Mouse (Mus musculus): ENCODE results near the gene Gm28047. TPM values are rescaled to one million over a fixed set of nuclear protein-coding genes. Genes with fewer than 3 reads are reported as not detected.
A peak's percentile ranks its signal among the peaks of the same experiment; 100 is the strongest.

Gm28047 gene
- polyA plus RNA-seq, 1 experiment from 2014 or later: not detected

DNA sequence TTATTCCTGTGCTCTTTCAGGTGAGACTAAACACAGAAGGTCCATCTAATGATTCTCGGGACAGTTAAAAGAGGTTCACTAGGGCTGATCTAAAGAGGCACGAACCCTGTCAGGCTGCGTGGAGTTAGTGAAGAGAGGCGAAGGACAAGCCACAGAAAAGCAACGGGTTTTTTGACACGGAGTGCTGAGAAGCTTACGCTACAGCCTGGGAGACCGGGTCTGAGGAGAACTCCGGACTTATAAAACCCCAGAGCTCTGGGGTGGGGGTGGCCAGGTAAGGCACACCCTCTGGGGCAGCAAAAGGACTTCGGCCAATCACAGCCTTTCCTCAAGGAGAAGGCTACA, 107.3 kb downstream of the Gm28047 start:
- Histone ChIP-seq H3K27ac (ENCODE audit: low read depth, low read length) (peak overlapping the region; percentile 87), H3K9me3 (replicated peaks; ENCODE audit: control insufficient read depth, low read length) (no peaks in the 10 kb centered on the region), H3K27me3 (replicated peaks; ENCODE audit: control insufficient read depth, insufficient read depth, low read length) (no peaks in the 10 kb centered on the region), H3K9ac (ENCODE audit: low read length) (peak overlapping the region; percentile 87; the same call in 1 of the 2 replicates), H3K4me2 (ENCODE audit: low read length) (peak overlapping the region; percentile 61), H3K4me3 (ENCODE audit: low read depth, low read length) (peak overlapping the region; percentile 75), H3K4me1 (ENCODE audit: control insufficient read depth, insufficient read depth, low read length) (peaks cover 16% of the 10 kb centered on the region), H3K36me3 (ENCODE audit: control insufficient read depth, insufficient read depth, low read length) (peaks cover 17% of the 10 kb centered on the region)
- no peak for DNase-seq (ENCODE audit: low spot score)
- no peak for ATAC-seq
- under 1% methylated on average over 10 of the region's 10 CpGs for WGBS

GRCm38 (mm10) chr15:102516728-102517404, 108.0 kb downstream of the Gm28047 start, which contains the start of gene Map3k12:
Gene Map3k12 (minus strand): TSS chr15:102517064.
- peak; percentile 77 for DNase-seq (ENCODE audit: low spot score)
- H3K36me3 ChIP-seq (ENCODE audit: control insufficient read depth, insufficient read depth, low read length): peaks cover 10% of the 10 kb centered on the region
- H3K9me3 ChIP-seq (replicated peaks; ENCODE audit: control insufficient read depth, low read length): no peaks in the 10 kb centered on the region
- peak within 1 kb of the TSS; percentile 61 for H3K4me2 ChIP-seq (ENCODE audit: low read length)
- H3K27me3 ChIP-seq (replicated peaks; ENCODE audit: control insufficient read depth, insufficient read depth, low read length): no peaks in the 10 kb centered on the region
- under 1% methylated on average over 42 of the region's 43 CpGs for WGBS
- peak within 1 kb of the TSS; percentile 87 for H3K27ac ChIP-seq (ENCODE audit: low read depth, low read length)
- ATAC-seq: peak; percentile 19
- H3K9ac ChIP-seq (ENCODE audit: low read length): peak within 1 kb of the TSS; percentile 87
- H3K4me3 ChIP-seq (ENCODE audit: low read depth, low read length): peak within 1 kb of the TSS; percentile 75
- peaks cover 21% of the 10 kb centered on the region for H3K4me1 ChIP-seq (ENCODE audit: control insufficient read depth, insufficient read depth, low read length)

DNA sequence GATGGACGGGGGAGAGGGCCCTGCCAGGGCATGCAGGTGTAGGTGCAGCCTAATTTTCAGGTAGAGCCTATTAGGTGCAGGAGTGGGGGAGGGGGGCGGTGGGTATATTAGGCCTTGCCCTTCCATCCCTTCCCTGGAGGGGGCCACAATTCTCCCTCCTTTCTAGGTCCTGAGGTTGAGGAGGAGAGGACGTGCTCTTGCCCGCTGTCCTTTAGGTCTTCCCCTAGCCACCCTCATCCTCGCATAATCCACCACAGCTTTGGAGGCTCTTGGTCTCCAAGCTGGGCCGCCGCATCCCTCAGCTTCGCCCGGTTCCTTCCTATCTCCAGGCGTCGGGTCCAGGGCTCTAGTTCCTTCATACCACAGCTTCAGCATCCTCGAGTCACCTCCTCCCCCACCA, 108.6 kb downstream of the Gm28047 start:
- H3K4me1 ChIP-seq (ENCODE audit: control insufficient read depth, insufficient read depth, low read length): peaks cover 26% of the 10 kb centered on the region
- peak overlapping the region; percentile 75 for H3K4me3 ChIP-seq (ENCODE audit: low read depth, low read length)
- H3K9ac ChIP-seq (ENCODE audit: low read length): peak overlapping the region; percentile 87
- DNase-seq (ENCODE audit: low spot score) (peak; percentile 43), ATAC-seq (0 out of 2 replicates have a peak, but pooled peaks have one; percentile 0)
- peak overlapping the region; percentile 87 for H3K27ac ChIP-seq (ENCODE audit: low read depth, low read length)
- no peaks in the 10 kb centered on the region for H3K9me3 ChIP-seq (replicated peaks; ENCODE audit: control insufficient read depth, low read length)
- peak overlapping the region; percentile 61 for H3K4me2 ChIP-seq (ENCODE audit: low read length)
- 0% methylated on average over 12 of the region's 12 CpGs for WGBS
- H3K27me3 ChIP-seq (replicated peaks; ENCODE audit: control insufficient read depth, insufficient read depth, low read length): no peaks in the 10 kb centered on the region
- peaks cover 4% of the 10 kb centered on the region; the same call in 1 of the 2 replicates for H3K36me3 ChIP-seq (ENCODE audit: control insufficient read depth, insufficient read depth, low read length)

GRCm38 (mm10) chr15:102515791-102516190, 109.1 kb downstream of the Gm28047 start:
- Histone ChIP-seq H3K27me3 (replicated peaks; ENCODE audit: control insufficient read depth, insufficient read depth, low read length) (no peaks in the 10 kb centered on the region), H3K27ac (ENCODE audit: low read depth, low read length) (peak overlapping the region; percentile 87; the same call in 1 of the 2 replicates), H3K36me3 (ENCODE audit: control insufficient read depth, insufficient read depth, low read length) (no peaks in the 10 kb centered on the region; the same call in 1 of the 2 replicates), H3K4me1 (ENCODE audit: control insufficient read depth, insufficient read depth, low read length) (peaks cover 31% of the 10 kb centered on the region), H3K4me2 (ENCODE audit: low read length) (peak overlapping the region; percentile 61), H3K4me3 (ENCODE audit: low read depth, low read length) (peak overlapping the region; percentile 75), H3K9me3 (replicated peaks; ENCODE audit: control insufficient read depth, low read length) (no peaks in the 10 kb centered on the region), H3K9ac (ENCODE audit: low read length) (peak overlapping the region; percentile 87)
- 38% methylated on average over 4 of the region's 4 CpGs for WGBS
- DNase-seq (ENCODE audit: low spot score) (no peak), ATAC-seq (no peak)

GRCm38 (mm10) chr15:102515261-102515660, 109.6 kb downstream of the Gm28047 start:
- 94% methylated on average over 2 of the region's 2 CpGs for WGBS
- H3K9me3 ChIP-seq (replicated peaks; ENCODE audit: control insufficient read depth, low read length): no peaks in the 10 kb centered on the region
- ATAC-seq (no peak), DNase-seq (ENCODE audit: low spot score) (no peak)
- H3K27me3 ChIP-seq (replicated peaks; ENCODE audit: control insufficient read depth, insufficient read depth, low read length): no peaks in the 10 kb centered on the region
- H3K36me3 ChIP-seq (ENCODE audit: control insufficient read depth, insufficient read depth, low read length): no peaks in the 10 kb centered on the region
- H3K27ac ChIP-seq (ENCODE audit: low read depth, low read length): no peak overlapping the region
- H3K4me2 ChIP-seq (ENCODE audit: low read length): peak overlapping the region; percentile 61
- H3K4me1 ChIP-seq (ENCODE audit: control insufficient read depth, insufficient read depth, low read length): peaks cover 32% of the 10 kb centered on the region
- peak overlapping the region; percentile 87; the same call in 1 of the 2 replicates for H3K9ac ChIP-seq (ENCODE audit: low read length)
- no peak overlapping the region for H3K4me3 ChIP-seq (ENCODE audit: low read depth, low read length)

GRCm38 (mm10) chr15:102513004-102513403, 111.9 kb downstream of the Gm28047 start:
- WGBS: 83% methylated on average over 3 of the region's 3 CpGs
- H3K36me3 ChIP-seq (ENCODE audit: control insufficient read depth, insufficient read depth, low read length): peaks cover 6% of the 10 kb centered on the region; the same call in 1 of the 2 replicates
- H3K27ac ChIP-seq (ENCODE audit: low read depth, low read length): no peak overlapping the region
- no peaks in the 10 kb centered on the region for H3K9me3 ChIP-seq (replicated peaks; ENCODE audit: control insufficient read depth, low read length)
- no peak for ATAC-seq
- H3K4me3 ChIP-seq (ENCODE audit: low read depth, low read length): no peak overlapping the region
- no peak overlapping the region for H3K9ac ChIP-seq (ENCODE audit: low read length)
- H3K27me3 ChIP-seq (replicated peaks; ENCODE audit: control insufficient read depth, insufficient read depth, low read length): no peaks in the 10 kb centered on the region
- H3K4me1 ChIP-seq (ENCODE audit: control insufficient read depth, insufficient read depth, low read length): peaks cover 40% of the 10 kb centered on the region
- no peak for DNase-seq (ENCODE audit: low spot score)
- H3K4me2 ChIP-seq (ENCODE audit: low read length): no peak overlapping the region

GRCm38 (mm10) chr15:102512471-102512870, 112.4 kb downstream of the Gm28047 start:
- H3K4me2 ChIP-seq (ENCODE audit: low read length): no peak overlapping the region
- no peaks in the 10 kb centered on the region for H3K27me3 ChIP-seq (replicated peaks; ENCODE audit: control insufficient read depth, insufficient read depth, low read length)
- ATAC-seq (no peak), DNase-seq (ENCODE audit: low spot score) (no peak)
- H3K9me3 ChIP-seq (replicated peaks; ENCODE audit: control insufficient read depth, low read length): no peaks in the 10 kb centered on the region
- no peak overlapping the region for H3K9ac ChIP-seq (ENCODE audit: low read length)
- no peak overlapping the region for H3K4me3 ChIP-seq (ENCODE audit: low read depth, low read length)
- H3K27ac ChIP-seq (ENCODE audit: low read depth, low read length): no peak overlapping the region
- H3K36me3 ChIP-seq (ENCODE audit: control insufficient read depth, insufficient read depth, low read length): peaks cover 9% of the 10 kb centered on the region
- peaks cover 40% of the 10 kb centered on the region for H3K4me1 ChIP-seq (ENCODE audit: control insufficient read depth, insufficient read depth, low read length)

DNA sequence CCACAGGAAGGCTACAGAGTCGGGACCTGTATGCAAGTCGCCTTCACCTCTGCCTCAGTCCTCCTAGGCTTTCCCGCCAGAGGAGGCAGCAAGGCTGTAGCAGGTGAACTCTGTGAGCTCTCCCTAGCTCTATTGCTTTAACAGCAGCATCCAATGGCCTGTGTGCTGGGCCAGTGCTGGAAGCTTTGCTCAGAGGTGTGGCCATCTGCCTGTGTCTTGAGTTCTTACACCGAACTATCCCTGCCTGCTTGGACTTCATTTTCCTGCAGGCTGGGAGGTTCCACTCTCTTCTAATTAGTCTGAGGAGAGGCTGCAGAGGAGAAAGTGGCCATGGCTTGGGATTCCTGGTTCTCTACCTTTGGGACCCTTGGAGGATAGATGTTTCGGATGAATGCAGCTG, 112.9 kb downstream of the Gm28047 start:
- Histone ChIP-seq H3K36me3 (ENCODE audit: control insufficient read depth, insufficient read depth, low read length) (peaks cover 12% of the 10 kb centered on the region), H3K4me1 (ENCODE audit: control insufficient read depth, insufficient read depth, low read length) (peaks cover 40% of the 10 kb centered on the region), H3K27me3 (replicated peaks; ENCODE audit: control insufficient read depth, insufficient read depth, low read length) (no peaks in the 10 kb centered on the region), H3K4me2 (ENCODE audit: low read length) (no peak overlapping the region), H3K4me3 (ENCODE audit: low read depth, low read length) (no peak overlapping the region), H3K9ac (ENCODE audit: low read length) (no peak overlapping the region), H3K9me3 (replicated peaks; ENCODE audit: control insufficient read depth, low read length) (no peaks in the 10 kb centered on the region), H3K27ac (ENCODE audit: low read depth, low read length) (0 out of 2 replicates have a peak overlapping the region, but pooled peaks have one; percentile 86)
- ATAC-seq (no peak), DNase-seq (ENCODE audit: low spot score) (no peak)
- WGBS: 33% methylated on average over 5 of the region's 5 CpGs

- peak overlapping the region; percentile 82 for H3K4me2 ChIP-seq (ENCODE audit: low read length)
- peak overlapping the region; percentile 86 for H3K27ac ChIP-seq (ENCODE audit: low read depth, low read length)
- peak overlapping the region; percentile 66; the same call in 1 of the 2 replicates for H3K9ac ChIP-seq (ENCODE audit: low read length)
- ATAC-seq (no peak), DNase-seq (ENCODE audit: low spot score) (no peak)
- H3K36me3 ChIP-seq (ENCODE audit: control insufficient read depth, insufficient read depth, low read length): peaks cover 15% of the 10 kb centered on the region
- peaks cover 40% of the 10 kb centered on the region for H3K4me1 ChIP-seq (ENCODE audit: control insufficient read depth, insufficient read depth, low read length)
- no peaks in the 10 kb centered on the region for H3K27me3 ChIP-seq (replicated peaks; ENCODE audit: control insufficient read depth, insufficient read depth, low read length)
- no peaks in the 10 kb centered on the region for H3K9me3 ChIP-seq (replicated peaks; ENCODE audit: control insufficient read depth, low read length)
- H3K4me3 ChIP-seq (ENCODE audit: low read depth, low read length): peak overlapping the region; percentile 57
- WGBS: 14% methylated on average over 6 of the region's 6 CpGs
Measured at GRCm38 (mm10) chr15:102511285-102511833, 113.5 kb downstream of the Gm28047 start.

Data from forebrain, embryonic 14.5 days (tissue).